Mouse (Mus musculus) CH12.LX (cell line): ENCODE measurements around the gene Smchd1. TPM values are rescaled to one million over a fixed set of nuclear protein-coding genes. Genes with fewer than 3 reads are reported as not detected.

ENCODE experiments used
- DNase-seq: peaks from one replicate; pipeline ENCODE4 v3.0.0-alpha.2; 2013; ENCODE audit errors: extremely low read depth
- H3K27ac ChIP-seq: 2 replicates; pipeline ENCODE4 v1.5.1; 2012; ENCODE audit warnings: low read depth, mild to moderate bottlenecking, control low read depth, moderate library complexity; ENCODE audit not compliant: insufficient read depth
- H3K27me3 ChIP-seq: replicated peaks from 2 replicates; pipeline ENCODE3; 2012; ENCODE audit warnings: inconsistent platforms
- H3K36me3 ChIP-seq, 2 experiments: replicated peaks in 1 of 2; 2 replicates each; pipeline versions ENCODE3 to v1.6.1; 2012; ENCODE audit warnings: inconsistent platforms in 1 of 2, low read length in 1 of 2, mild to moderate bottlenecking in 1 of 2, mixed read lengths in 1 of 2, moderate library complexity in 1 of 2; ENCODE audit not compliant: control insufficient read depth in 1 of 2, insufficient read depth in 1 of 2
- H3K4me1 ChIP-seq, 2 experiments: 2 replicates each; pipeline ENCODE4 v1.6.1; 2012; ENCODE audit warnings: inconsistent platforms in 1 of 2, moderate library complexity in 1 of 2; ENCODE audit not compliant: insufficient read depth in 2 of 2, control insufficient read depth in 1 of 2
- H3K4me2 ChIP-seq: 2 replicates; pipeline ENCODE4 v1.6.1; 2012; ENCODE audit warnings: low read depth, mild to moderate bottlenecking, control low read depth; ENCODE audit not compliant: poor library complexity, insufficient read depth, severe bottlenecking
- H3K4me3 ChIP-seq, 3 experiments: fragments of 150-350 bp in 1 of 3; sonication (generic) in 1 of 3; replicated peaks in 1 of 3; 2 replicates each; pipeline versions ENCODE3 to v1.5.1; 2011 to 2012; ENCODE audit warnings: low read depth in 2 of 3, low read length in 2 of 3, mild to moderate bottlenecking in 2 of 3, moderate library complexity in 2 of 3, control low read depth in 1 of 3, improper control_type of control experiment in 1 of 3, inconsistent platforms in 1 of 3, mixed read lengths in 1 of 3; ENCODE audit not compliant: poor library complexity in 1 of 3
- H3K79me2 ChIP-seq: replicated peaks from 2 replicates; pipeline ENCODE4 v1.6.1; 2012; ENCODE audit warnings: mild to moderate bottlenecking, moderate library complexity; ENCODE audit not compliant: control insufficient read depth, poor library complexity, insufficient read depth, severe bottlenecking; ENCODE audit errors: extremely low read depth
- H3K9ac ChIP-seq: 2 replicates; pipeline ENCODE4 v1.6.1; 2012; ENCODE audit warnings: low read depth, mild to moderate bottlenecking, control low read depth, moderate library complexity; ENCODE audit not compliant: insufficient read depth
- H3K9me3 ChIP-seq: replicated peaks from 2 replicates; pipeline ENCODE3; 2012; ENCODE audit warnings: low read length, inconsistent platforms, mixed read lengths
- BHLHE40 ChIP-seq: IDR thresholded peaks from 2 replicates; pipeline ENCODE4 v1.6.1; 2011; ENCODE audit warnings: mild to moderate bottlenecking, low read depth, low read length, improper control_type of control experiment
- CHD1 ChIP-seq: IDR thresholded peaks from 2 replicates; pipeline ENCODE4 v1.6.1; 2012; ENCODE audit warnings: low read depth, low read length, improper control_type of control experiment, inconsistent platforms
- CHD2 ChIP-seq: IDR thresholded peaks from 2 replicates; pipeline ENCODE4 v1.6.1; 2011; ENCODE audit warnings: low read length, improper control_type of control experiment
- CTCF ChIP-seq, 2 experiments: IDR thresholded peaks in 1 of 2; conservative IDR thresholded peaks in 1 of 2; 2 replicates each; pipeline ENCODE4 v1.5.1; 2011 to 2012; ENCODE audit warnings: low read depth in 2 of 2, low read length in 2 of 2, improper control_type of control experiment in 1 of 2, inconsistent platforms in 1 of 2, mild to moderate bottlenecking in 1 of 2, moderate library complexity in 1 of 2
- E2F4 ChIP-seq: IDR thresholded peaks from 2 replicates; pipeline ENCODE4 v1.6.1; 2011; ENCODE audit warnings: low read depth, low read length, improper control_type of control experiment; ENCODE audit not compliant: insufficient replicate concordance
- ELF1 ChIP-seq: IDR thresholded peaks from 2 replicates; pipeline ENCODE4 v1.6.1; 2014; ENCODE audit warnings: low read depth, mild to moderate bottlenecking, inconsistent platforms, low read length, improper control_type of control experiment
- EP300 ChIP-seq: IDR thresholded peaks from 2 replicates; pipeline ENCODE4 v1.6.1; 2011; ENCODE audit warnings: low read length, improper control_type of control experiment
- GABPA ChIP-seq: IDR thresholded peaks from 2 replicates; pipeline ENCODE4 v1.6.1; 2012; ENCODE audit warnings: low read depth, low read length, improper control_type of control experiment, inconsistent platforms; ENCODE audit not compliant: insufficient replicate concordance
- HCFC1 ChIP-seq: IDR thresholded peaks from 2 replicates; pipeline ENCODE4 v1.6.1; 2012; ENCODE audit warnings: low read depth, mild to moderate bottlenecking, inconsistent platforms, low read length, improper control_type of control experiment
- JUN ChIP-seq: IDR thresholded peaks from 2 replicates; pipeline ENCODE4 v1.6.1; 2011; ENCODE audit warnings: low read depth, mild to moderate bottlenecking, low read length, improper control_type of control experiment, moderate library complexity; ENCODE audit not compliant: insufficient read depth
- JUND ChIP-seq: conservative IDR thresholded peaks from 2 replicates; pipeline ENCODE4 v1.6.1; 2011; ENCODE audit warnings: low read depth, low read length, improper control_type of control experiment
- KAT2A ChIP-seq: IDR thresholded peaks from 2 replicates; pipeline ENCODE4 v1.6.1; 2012; ENCODE audit warnings: low read length, improper control_type of control experiment, inconsistent platforms; ENCODE audit not compliant: insufficient replicate concordance
- MAX ChIP-seq: IDR thresholded peaks from 2 replicates; pipeline ENCODE4 v1.6.1; 2011; ENCODE audit warnings: low read length, improper control_type of control experiment
- MAZ ChIP-seq: IDR thresholded peaks from 2 replicates; pipeline ENCODE4 v1.6.1; 2012; ENCODE audit warnings: low read depth, mild to moderate bottlenecking, inconsistent platforms, low read length, improper control_type of control experiment, moderate library complexity
- MYC ChIP-seq: IDR thresholded peaks from 2 replicates; pipeline ENCODE4 v1.6.1; 2011; ENCODE audit warnings: low read depth, mild to moderate bottlenecking, improper control_type of control experiment, low read length
- NELFE ChIP-seq: IDR thresholded peaks from 2 replicates; pipeline ENCODE4 v1.6.1; 2011; ENCODE audit warnings: low read depth, low read length, improper control_type of control experiment
- PAX5 ChIP-seq: IDR thresholded peaks from 2 replicates; pipeline ENCODE4 v1.6.1; 2012; ENCODE audit warnings: low read length, inconsistent platforms, mixed read lengths
- POLR2AphosphoS2 ChIP-seq: IDR thresholded peaks from 2 replicates; pipeline ENCODE4 v1.6.1; 2011; ENCODE audit warnings: low read depth, low read length, improper control_type of control experiment
- RAD21 ChIP-seq: IDR thresholded peaks from 2 replicates; pipeline ENCODE4 v1.6.1; 2011; ENCODE audit warnings: low read depth, mild to moderate bottlenecking, low read length, improper control_type of control experiment, moderate library complexity
- TCF12 ChIP-seq: IDR thresholded peaks from 2 replicates; pipeline ENCODE4 v1.6.1; 2014; ENCODE audit warnings: low read depth, mild to moderate bottlenecking, inconsistent platforms, low read length, improper control_type of control experiment
- UBTF ChIP-seq: IDR thresholded peaks from 2 replicates; pipeline ENCODE4 v1.6.1; 2012; ENCODE audit warnings: low read depth, mild to moderate bottlenecking, inconsistent platforms, low read length, improper control_type of control experiment, moderate library complexity
- ZKSCAN1 ChIP-seq: IDR thresholded peaks from 2 replicates; pipeline ENCODE4 v1.6.1; 2012; ENCODE audit warnings: low read depth, inconsistent platforms, low read length, improper control_type of control experiment, borderline replicate concordance
- ZMIZ1 ChIP-seq: IDR thresholded peaks from 2 replicates; pipeline ENCODE4 v1.6.1; 2012; ENCODE audit warnings: low read depth, mild to moderate bottlenecking, inconsistent platforms, low read length, improper control_type of control experiment
- dilution Hi-C: fragments of 300-500 bp; cut with MboI; formaldehyde crosslinking; loops from 2 replicates; pipeline ENCODE4 v1.14.3; 2020; ENCODE audit warnings: low sequenced_read_pairs; ENCODE audit not compliant: extremely low pct_unique_long_range_greater_than_20kb, extremely low pct_ligation_motif_present
- in situ Hi-C: fragments of 300-500 bp; cut with MboI; formaldehyde crosslinking; loops from 3 replicates; pipeline ENCODE4 v1.14.3; 2019; ENCODE audit warnings: low sequenced_read_pairs, low pct_ligation_motif_present, low pct_unique_long_range_greater_than_20kb, mixed read lengths
- polyA plus RNA-seq: library from polyadenylated mRNA; unstranded; fragments of >175 nt; gene quantifications from 2 replicates; pipeline ENCODE4 v1.2.1, GENCODE M21; 2012; ENCODE audit warnings: low read depth; ENCODE audit not compliant: insufficient read length
- total RNA-seq, 2 experiments: library from RNA; depleted of rRNA; stranded (reverse); fragments of 300-350 nt in 1 of 2; fragments of >200 nt in 1 of 2; gene quantifications; 2 replicates each; pipeline ENCODE4 v1.2.3; 2012 to 2014

Gene Smchd1
- total and polyA plus RNA-seq, 3 experiments, result 44.4 to 73.9 (median 59.4) TPM

- H3K4me1 ChIP-seq, result no peaks in the 10 kb centered on the region
Measured at GRCm38 (mm10) chr17:71301413-71301812, 173.7 kb downstream of the Smchd1 start.

GRCm38 (mm10) chr17:71300338-71300737, 174.8 kb downstream of the Smchd1 start:
- H3K9me3 ChIP-seq, result no peaks in the 10 kb centered on the region
- H3K9ac ChIP-seq, result no peak overlapping the region
- dilution Hi-C loops (no loop called here), in situ Hi-C loops (no loop called here)
- DNase-seq, result no peak
- TF ChIP-seq KAT2A (no peak), NELFE (no peak), CHD1 (no peak), POLR2AphosphoS2 (no peak), MAX (no peak), JUN (no peak), EP300 (no peak), BHLHE40 (no peak), MYC (no peak), JUND (no peak), GABPA (no peak), E2F4 (no peak), ZKSCAN1 (no peak), HCFC1 (no peak), TCF12 (no peak), ELF1 (no peak)
- no peaks in the 10 kb centered on the region for H3K4me1 ChIP-seq
- H3K36me3 ChIP-seq, result no peaks in the 10 kb centered on the region
- no peak overlapping the region for H3K4me2 ChIP-seq
- no peaks in the 10 kb centered on the region for H3K27me3 ChIP-seq
- H3K27ac ChIP-seq, result no peak overlapping the region
- no peaks in the 10 kb centered on the region for H3K79me2 ChIP-seq
- H3K4me3 ChIP-seq, result no peak overlapping the region

More at GRCm38 (mm10) chr17:71301413-71301812, 173.7 kb downstream of the Smchd1 start:
- DNase-seq, result no peak
- TF ChIP-seq CHD2 (no peak), CTCF (conservative IDR thresholded peaks at IDR 0.05 in 1 of 2, IDR thresholded peaks at IDR 0.05 in 1 of 2; ENCODE audit: low read depth in 2 of 2, low read length in 2 of 2) (no peak), KAT2A (no peak), MYC (no peak), RAD21 (no peak), JUN (no peak), UBTF (no peak), ZMIZ1 (no peak), PAX5 (no peak), MAZ (no peak), MAX (no peak), CHD1 (no peak)
- Histone ChIP-seq H3K27me3 (no peaks in the 10 kb centered on the region), H3K9ac (no peak overlapping the region), H3K9me3 (no peaks in the 10 kb centered on the region), H3K36me3 (no peaks in the 10 kb centered on the region), H3K27ac (no peak overlapping the region), H3K4me3 (no peak overlapping the region), H3K4me2 (no peak overlapping the region), H3K79me2 (no peaks in the 10 kb centered on the region)
- in situ Hi-C loops (no loop called here), dilution Hi-C loops (no loop called here)
